Mouse (Mus musculus): Measurements from ENCODE around the gene Reg3a. TPM values are rescaled to one million over a fixed set of nuclear protein-coding genes. Genes with fewer than 3 reads are reported as not detected.
"Not testable (repeated sequence)": the region's sequence is repeated elsewhere in the genome, so short reads cannot be mapped to it uniquely, and the experiment has no call there.

Reg3a gene
- not detected for total RNA-seq (2021)

DNA sequence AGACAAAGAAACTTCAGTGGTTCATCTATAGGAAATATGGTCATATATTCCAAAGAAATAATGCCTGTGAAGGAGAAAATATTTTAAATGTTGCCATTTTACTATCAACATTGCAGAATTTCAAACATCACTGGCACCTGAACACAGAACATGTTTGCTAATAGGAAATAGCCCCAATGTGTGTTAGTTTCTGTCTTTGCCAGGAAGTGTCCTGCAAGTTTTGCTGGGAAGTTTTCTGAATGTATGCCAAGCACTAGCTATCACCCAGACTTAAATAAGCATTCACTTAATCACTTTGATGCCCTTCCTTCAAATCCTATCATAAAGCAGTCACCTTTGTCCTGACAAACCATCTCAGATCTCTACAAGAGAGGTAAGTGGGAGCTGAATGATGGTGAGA, at the start of gene Reg3a:
Gene Reg3a, plus strand, starts transcription at position 301 of the 400 bp plus-strand sequence.
- intact Hi-C loops (cut with DNase I), result no loop called here
- no peak for DNase-seq (ENCODE audit: low spot score in 2 of 2)

GRCm38 (mm10) chr6:78331919-78332569, 48.5 kb upstream of the Reg3a start:
- intact Hi-C loops (cut with DNase I), result loop anchor here (1.0 kb wide), 1 partner anchor 181 kb away; no protein-coding TSS in a partner anchor
- peak; percentile 10 to 38 for DNase-seq (ENCODE audit: low spot score in 2 of 2)

GRCm38 (mm10) chr6:78340296-78340695, 40.2 kb upstream of the Reg3a start:
- DNase-seq (ENCODE audit: low spot score in 2 of 2), result peak; percentile 41 to 83
- intact Hi-C loops (cut with DNase I), result loop anchor here (1.0 to 2.0 kb wide), 2 partner anchors 120 to 477 kb away; no protein-coding TSS in a partner anchor

GRCm38 (mm10) chr6:78341689-78342088, 38.8 kb upstream of the Reg3a start:
- intact Hi-C loops (cut with DNase I), result loop anchor here (2.0 kb wide), 1 partner anchor 479 kb away; no protein-coding TSS in a partner anchor
- DNase-seq (ENCODE audit: low spot score in 2 of 2), result no peak

DNA sequence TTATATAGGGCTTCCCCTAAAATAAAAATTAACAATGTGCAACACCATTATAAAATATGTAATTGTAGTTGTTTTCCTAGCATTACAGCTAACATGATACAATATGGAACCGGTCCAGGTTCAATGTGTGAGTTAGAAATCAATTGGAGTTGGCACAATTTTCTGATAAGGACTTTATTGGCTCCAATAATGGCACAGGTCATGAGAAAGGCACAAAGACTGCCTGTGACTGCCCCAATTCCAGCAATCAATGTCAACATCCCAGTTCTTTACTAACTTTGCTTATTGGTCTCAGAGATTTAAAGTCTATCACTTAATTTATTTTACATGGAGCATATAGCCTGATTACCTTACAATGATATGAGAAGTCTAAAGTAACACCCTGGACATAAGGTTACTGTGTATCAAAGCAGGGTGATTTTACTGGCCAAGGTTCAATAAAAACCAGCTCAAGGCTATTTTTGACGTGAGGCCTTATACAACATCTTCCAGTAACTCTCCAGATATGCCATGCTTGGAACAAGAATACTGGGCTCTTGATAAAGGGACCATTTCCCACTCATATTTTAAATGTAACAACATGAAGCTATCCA, 18.4 kb upstream of the Reg3a start:
- intact Hi-C loops (cut with DNase I), result no loop called here
- DNase-seq (ENCODE audit: low spot score in 2 of 2), result no peak

- DNase-seq (ENCODE audit: low spot score in 2 of 2), result no peak
- intact Hi-C loops (cut with DNase I), result no loop called here
Observed at GRCm38 (mm10) chr6:78370357-78370756, 10.2 kb upstream of the Reg3a start, which contains the start of gene Reg3b. Reg3b (plus strand) TSS chr6:78370657.

DNA sequence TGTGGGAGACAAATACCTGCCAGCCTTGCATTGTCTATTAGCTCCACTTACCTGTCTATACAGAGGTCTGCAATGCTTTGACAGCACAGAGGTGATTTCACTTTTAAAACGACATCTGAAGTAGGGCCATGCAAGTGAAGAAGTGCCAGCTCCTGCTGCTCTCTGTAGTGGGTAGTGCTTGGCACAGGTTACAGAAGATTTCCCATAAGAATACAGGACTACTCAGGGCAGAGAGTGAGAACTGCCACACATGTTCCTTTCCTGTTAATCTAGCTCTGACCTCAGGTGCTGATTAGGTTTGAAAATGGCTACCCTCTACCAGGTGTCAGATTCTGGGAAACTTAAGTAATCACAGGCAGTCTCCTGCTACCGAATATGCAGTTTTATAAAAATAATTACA, 1.7 kb upstream of the Reg3a start, which contains the start of gene Reg3d:
Gene Reg3d, minus strand, starts transcription at position 101 of the 400 bp plus-strand sequence.
- intact Hi-C loops (cut with DNase I), result no loop called here
- DNase-seq (ENCODE audit: low spot score in 2 of 2), result no peak

- intact Hi-C loops (cut with DNase I), result no loop called here
- DNase-seq (ENCODE audit: low spot score in 2 of 2), result no peak
Observed at GRCm38 (mm10) chr6:78385609-78386008, 5.1 kb downstream of the Reg3a start.

DNA sequence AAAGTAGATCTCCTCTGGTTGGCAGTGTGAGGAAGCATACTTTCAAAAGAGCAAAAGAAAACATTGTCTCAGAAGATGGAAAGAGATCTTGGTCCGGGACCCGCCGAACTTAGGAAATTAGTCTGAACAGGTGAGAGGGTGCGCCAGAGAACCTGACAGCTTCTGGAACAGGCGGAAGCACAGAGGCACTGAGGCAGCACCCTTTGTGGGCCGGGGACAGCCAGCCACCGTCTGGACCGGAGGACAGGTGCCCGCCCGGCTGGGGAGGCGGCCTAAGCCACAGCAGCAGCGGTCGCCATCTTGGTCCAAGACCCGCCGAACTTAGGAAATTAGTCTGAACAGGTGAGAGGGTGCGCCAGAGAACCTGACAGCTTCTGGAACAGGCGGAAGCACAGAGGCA, 14.8 kb downstream of the Reg3a start, which contains the start of gene Reg2:
Gene Reg2, plus strand, starts transcription at position 301 of the 400 bp plus-strand sequence.
- intact Hi-C loops (cut with DNase I); DNase-seq (ENCODE audit: low spot score in 2 of 2): not testable (repeated sequence)

GRCm38 (mm10) chr6:78422411-78422810, 41.9 kb downstream of the Reg3a start, which contains the start of gene Reg1:
Reg1 (plus strand) TSS chr6:78422711.
- intact Hi-C loops (cut with DNase I), result not testable (repeated sequence)

GRCm38 (mm10) chr6:78425497-78425896, 45.0 kb downstream of the Reg3a start:
- intact Hi-C loops (cut with DNase I), result no loop called here
- DNase-seq (ENCODE audit: low spot score in 2 of 2), result no peak

More at GRCm38 (mm10) chr6:78422411-78422810, 41.9 kb downstream of the Reg3a start, which contains the start of gene Reg1:
- not testable (repeated sequence) for DNase-seq (ENCODE audit: low spot score in 2 of 2)

Other genes starting within 250 kb of the Reg3a start
- not detected for gene Reg3b, start 10.1 kb upstream of the Reg3a start, total RNA-seq (2021)
- not detected for gene Reg3d, start 1.8 kb upstream of the Reg3a start, total RNA-seq (2021)
- not detected for gene Reg2, start 14.9 kb downstream of the Reg3a start, total RNA-seq (2021)
- gene Reg1, start 42.0 kb downstream of the Reg3a start, total RNA-seq (2021), result not detected
- not detected for gene Reg3g, start 88.2 kb downstream of the Reg3a start, total RNA-seq (2021)

Measured in left cerebral cortex, postnatal 25 days (tissue).